Comparison of ENCODE assay signal across 15 mouse cellular contexts in the genomic region with DNA sequence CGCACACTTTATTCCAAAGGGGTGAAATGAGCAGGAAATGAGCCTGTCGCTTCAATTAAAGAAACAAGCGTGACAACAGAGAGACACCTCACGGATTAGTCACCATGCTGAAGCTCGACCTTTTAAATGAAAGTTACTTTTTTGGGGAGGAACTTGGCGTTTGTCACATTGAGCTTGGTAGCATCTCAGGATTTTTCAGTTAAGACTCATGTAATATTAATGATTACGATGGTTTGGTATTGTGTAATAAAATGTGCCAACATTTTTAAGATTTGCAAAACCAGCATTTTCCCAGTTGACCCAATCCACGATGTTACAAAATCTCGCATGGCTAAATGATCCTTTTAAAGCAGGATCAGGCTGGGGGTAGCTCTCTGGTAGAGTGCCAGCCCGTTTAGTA.
"Had no signal": no experiment of that assay in that cellular context is flagged by ENCODE, and none has a peak within 500 bp of the region (broad histone marks: within the 10 kb centered on the region; RNA-seq: fewer than 3 reads in every experiment).

No protein-coding gene starts in this region.

- H3K4me2 ChIP-seq: limb, embryonic 13.5 days; midbrain, embryonic 13.5 days had no signal

- H3K36me3 ChIP-seq: midbrain, embryonic 13.5 days had no signal

- DNase-seq: kidney, adult 11 months; kidney, adult 9 months; kidney, postnatal 36 days; layer of hippocampus, adult 9-11 months; left cerebral cortex, postnatal 4 days; lung, adult 18-20 months; lung, postnatal 4 days; right cerebral cortex, adult 18-20 months; right cerebral cortex, postnatal 25 days; thymus, postnatal 36 days had no signal

- H3K27me3 ChIP-seq: limb, embryonic 13.5 days had no signal

- H3K9me3 ChIP-seq: limb, embryonic 13.5 days; megakaryocyte, embryonic 14.5 days; midbrain, embryonic 13.5 days had no signal

- H3K27ac ChIP-seq: kidney, postnatal 0 days; limb, embryonic 13.5 days; liver, embryonic 14.5 days; midbrain, embryonic 13.5 days had no signal

- ATAC-seq: midbrain, embryonic 13.5 days had no signal

- H3K4me3 ChIP-seq: limb, embryonic 13.5 days; megakaryocyte, embryonic 14.5 days; midbrain, embryonic 13.5 days had no signal

- H3K9ac ChIP-seq: limb, embryonic 13.5 days; liver, embryonic 14.5 days; midbrain, embryonic 13.5 days had no signal
